Mouse (Mus musculus) CH12.LX (cell line): Measurements from ENCODE around the gene 2310061I04Rik.
A peak's percentile ranks its signal among the peaks of the same experiment; 100 is the strongest.

Experiments
- CTCF ChIP-seq, 2 experiments: IDR thresholded peaks in 1 of 2; conservative IDR thresholded peaks in 1 of 2; 2 replicates each; pipeline ENCODE4 v1.5.1; 2011 to 2012; ENCODE audit warnings: low read depth in 2 of 2, low read length in 2 of 2, improper control_type of control experiment in 1 of 2, inconsistent platforms in 1 of 2, mild to moderate bottlenecking in 1 of 2, moderate library complexity in 1 of 2
- HCFC1 ChIP-seq: IDR thresholded peaks from 2 replicates; pipeline ENCODE4 v1.6.1; 2012; ENCODE audit warnings: low read depth, mild to moderate bottlenecking, inconsistent platforms, low read length, improper control_type of control experiment
- KAT2A ChIP-seq: IDR thresholded peaks from 2 replicates; pipeline ENCODE4 v1.6.1; 2012; ENCODE audit warnings: low read length, improper control_type of control experiment, inconsistent platforms; ENCODE audit not compliant: insufficient replicate concordance
- MAZ ChIP-seq: IDR thresholded peaks from 2 replicates; pipeline ENCODE4 v1.6.1; 2012; ENCODE audit warnings: low read depth, mild to moderate bottlenecking, inconsistent platforms, low read length, improper control_type of control experiment, moderate library complexity
- PAX5 ChIP-seq: IDR thresholded peaks from 2 replicates; pipeline ENCODE4 v1.6.1; 2012; ENCODE audit warnings: low read length, inconsistent platforms, mixed read lengths
- POLR2A ChIP-seq: IDR thresholded peaks from 2 replicates; pipeline ENCODE4 v1.6.1; 2011; ENCODE audit warnings: low read depth, mild to moderate bottlenecking, improper control_type of control experiment, low read length
- RCOR1 ChIP-seq: conservative IDR thresholded peaks from 2 replicates; pipeline ENCODE4 v1.6.1; 2012; ENCODE audit warnings: low read depth, mild to moderate bottlenecking, inconsistent platforms, low read length, improper control_type of control experiment
- TBP ChIP-seq: conservative IDR thresholded peaks from 2 replicates; pipeline ENCODE4 v1.6.1; 2011; ENCODE audit warnings: low read depth, low read length, improper control_type of control experiment

DNA sequence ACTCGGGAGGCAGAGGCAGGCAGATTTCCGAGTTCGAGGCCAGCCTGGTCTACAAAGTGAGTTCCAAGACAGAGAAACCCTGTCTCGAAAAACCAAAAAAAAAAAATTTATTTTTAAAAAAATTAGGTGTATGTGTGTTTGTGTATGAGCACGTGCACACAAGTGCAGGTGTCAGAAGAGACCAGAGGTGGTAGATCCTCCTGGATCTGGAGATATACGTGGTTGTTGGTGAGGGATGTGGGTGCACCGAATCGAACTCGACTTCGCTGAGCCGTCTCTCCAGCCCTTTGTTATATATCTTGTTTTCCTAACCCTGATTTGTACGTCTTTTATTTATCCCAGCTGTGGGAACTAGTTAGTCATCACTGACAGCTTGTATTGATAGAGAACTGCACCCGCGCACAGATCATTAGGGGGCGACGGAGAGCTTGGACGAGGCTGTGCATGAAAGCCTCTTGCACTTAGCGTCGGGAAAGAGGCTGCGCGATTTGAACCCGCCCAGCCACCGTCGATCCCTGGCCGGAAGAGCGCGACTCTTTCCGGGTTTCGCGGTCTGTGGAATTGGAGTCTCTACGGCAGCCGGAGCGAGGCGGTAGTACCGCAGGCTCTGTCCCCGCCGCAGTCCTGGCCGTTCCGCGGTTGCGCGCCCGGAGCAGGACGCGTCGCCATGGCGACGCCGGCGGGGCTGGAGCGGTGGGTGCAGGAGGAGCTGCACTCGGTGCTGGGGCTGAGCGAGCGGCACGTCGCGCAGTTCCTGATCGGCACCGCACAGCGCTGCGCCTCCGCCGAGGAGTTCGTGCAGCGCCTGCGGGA, 17.8 kb downstream of the 2310061I04Rik start, which contains the start of gene Dhx16:
- TF ChIP-seq RCOR1 (peak; percentile 59; the same call in 1 of the 2 replicates), CTCF (conservative IDR thresholded peaks at IDR 0.05 in 1 of 2, IDR thresholded peaks at IDR 0.05 in 1 of 2; ENCODE audit: low read depth in 2 of 2, low read length in 2 of 2) (peak; percentile 32 to 87; a peak in 3 of 4 replicates), MAZ (no peak; the same call in 1 of the 2 replicates), PAX5 (no peak), KAT2A (peak; percentile 89; the same call in 1 of the 2 replicates), POLR2A (peak; percentile 82), TBP (0 out of 2 replicates have a peak, but pooled peaks have one; percentile 24), HCFC1 (peak; percentile 97)
